Mouse (Mus musculus) c-Kit-positive CD71-positive TER-119-positive erythroid progenitor cells, embryonic 14.5 days (primary cell): ENCODE results near the gene Tmed10.

Source experiments
- DNase-seq: peaks from one replicate; pipeline ENCODE4 v3.0.0-alpha.2; 2013; ENCODE audit warnings: low spot score

The Tmed10 gene

DNA sequence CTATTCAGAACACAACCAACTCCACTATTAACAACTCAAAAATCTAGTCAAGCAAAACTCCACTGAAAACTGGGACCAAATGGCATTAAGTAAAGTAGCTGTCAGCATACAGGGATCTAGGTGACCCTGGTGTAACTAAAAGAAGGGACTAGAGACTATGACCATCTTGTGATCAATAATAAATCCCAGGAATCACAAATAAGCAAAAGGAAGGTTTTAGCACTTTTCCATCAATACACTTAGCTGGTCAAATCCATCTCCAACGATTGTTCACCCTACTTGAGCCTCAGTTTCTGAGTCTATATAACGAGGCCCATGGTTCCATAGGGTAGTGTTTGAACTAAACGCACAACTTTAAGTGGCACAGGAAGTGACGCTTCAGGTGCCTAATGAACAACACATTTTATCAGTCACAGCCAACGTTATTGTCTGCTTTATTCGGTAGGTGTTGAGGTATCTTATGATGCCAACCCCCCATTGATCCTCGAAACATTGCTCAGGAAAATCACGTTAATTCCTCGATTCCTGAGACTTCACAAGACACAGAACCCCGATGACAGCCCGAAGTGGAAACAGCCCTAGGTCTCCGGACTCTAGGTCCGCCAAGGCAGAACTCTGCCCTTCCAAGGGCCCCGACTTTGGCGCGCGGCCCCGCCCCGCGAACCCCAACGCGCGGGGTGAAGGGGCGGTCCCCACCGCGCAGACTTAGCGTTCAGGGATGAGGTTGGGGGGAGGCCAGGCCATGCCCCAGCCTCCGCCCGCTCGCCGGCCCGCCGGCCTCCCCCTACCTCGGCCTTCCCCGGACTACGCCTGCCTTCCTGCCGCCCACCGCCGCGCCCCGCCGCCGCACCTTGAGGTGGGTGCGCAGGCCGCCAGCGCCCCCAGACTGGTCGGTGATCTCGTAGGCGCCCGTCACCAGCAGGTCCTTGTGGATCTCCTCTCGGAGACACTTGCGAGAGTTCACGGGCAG is 771 bp downstream of the Tmed10 start:
- DNase-seq = peak; percentile 76

DNA sequence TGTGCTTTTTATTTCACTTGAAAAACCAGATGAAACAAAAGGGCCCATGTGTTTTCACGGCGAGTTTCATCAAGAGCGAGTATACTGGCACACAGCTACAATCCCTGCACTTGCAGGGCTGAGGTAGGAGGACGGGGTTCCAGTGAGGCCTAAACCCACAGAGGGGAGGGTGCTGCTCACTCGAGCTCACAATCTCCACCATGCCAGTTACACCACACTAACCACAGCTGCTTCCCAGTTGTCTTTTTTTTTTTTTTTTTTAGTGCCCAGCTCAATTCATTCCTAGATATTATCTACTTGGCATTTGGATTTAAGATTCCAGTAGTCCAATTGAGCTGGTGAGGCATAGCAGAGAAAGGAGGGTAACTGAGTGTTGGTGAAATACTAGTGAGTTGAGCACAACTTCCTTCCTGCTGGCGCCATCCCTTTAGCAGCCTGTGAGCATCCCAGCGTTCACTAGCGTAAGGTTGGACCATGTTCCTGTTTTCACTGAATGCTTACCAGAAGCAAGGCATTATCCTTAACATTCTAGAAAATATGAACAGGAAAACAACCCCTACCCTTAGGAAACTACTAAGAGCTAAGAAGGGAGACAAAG is 2.5 kb downstream of the Tmed10 start:
- no peak for DNase-seq

DNA sequence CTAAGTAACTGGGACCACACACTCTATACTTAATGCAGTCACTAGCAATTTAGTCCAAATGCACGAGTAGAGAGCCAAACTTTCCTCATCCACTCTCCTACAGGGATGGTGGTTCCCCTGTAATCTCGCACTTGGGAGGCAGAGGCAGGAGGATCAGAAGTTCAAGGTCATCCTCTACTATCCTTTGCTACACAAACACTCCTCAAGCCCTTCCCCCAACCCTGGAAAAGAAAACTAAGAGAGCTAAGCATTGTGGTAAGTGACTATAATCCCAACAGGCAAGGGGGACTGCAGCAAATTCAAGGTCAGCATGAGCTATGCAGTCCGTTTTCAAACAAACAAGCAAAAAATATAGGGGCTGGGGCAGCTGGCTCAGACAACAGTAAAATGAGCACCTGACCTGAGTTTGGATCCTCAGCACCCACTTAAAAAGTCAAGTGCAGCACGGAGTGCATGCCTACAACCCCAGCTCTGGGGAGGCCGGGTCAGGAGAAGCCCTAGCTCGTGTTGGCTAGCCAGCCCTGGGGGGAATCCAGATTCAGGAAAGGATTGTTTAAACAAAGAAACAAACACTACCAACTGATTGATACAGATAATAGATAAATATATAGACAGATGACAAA is 6.1 kb downstream of the Tmed10 start:
- DNase-seq = no peak

DNA sequence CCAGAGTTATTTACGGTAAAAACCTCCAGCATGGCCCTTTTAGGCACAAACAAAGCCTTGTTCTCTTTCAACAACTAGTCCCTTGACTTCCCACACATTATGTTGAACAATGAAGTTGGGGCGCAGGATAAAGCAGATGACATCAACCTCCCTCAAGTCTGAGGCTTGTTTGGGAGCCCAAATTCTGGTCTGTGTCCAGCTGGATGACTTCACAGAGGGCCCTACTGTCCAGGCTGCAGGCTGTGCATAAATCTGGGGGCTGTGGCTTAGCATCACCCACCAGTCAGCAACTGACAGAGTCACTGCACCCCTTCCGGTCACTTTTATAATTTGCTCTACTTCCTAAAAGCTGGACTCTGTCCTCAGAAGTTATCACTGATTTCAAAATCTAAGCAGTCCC is 8.4 kb downstream of the Tmed10 start:
- no peak for DNase-seq

DNA sequence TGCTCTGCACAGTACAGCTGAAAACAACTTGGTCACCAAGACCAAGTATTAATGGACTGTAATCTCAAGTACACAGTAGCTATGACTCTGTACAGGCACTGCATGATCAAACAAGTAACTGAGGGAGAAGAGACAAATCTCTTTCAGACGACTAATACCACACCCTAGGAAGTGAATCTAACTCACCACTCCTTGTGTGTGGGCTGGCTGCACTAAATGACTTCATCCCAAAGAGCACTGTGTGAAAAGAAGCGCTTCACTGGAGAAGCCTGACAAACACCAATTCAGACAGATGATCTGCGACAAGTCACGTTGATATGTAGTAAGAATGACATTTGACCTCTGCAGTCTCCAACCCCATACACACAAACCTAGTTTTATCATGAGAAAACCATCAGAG is 12.1 kb downstream of the Tmed10 start:
- DNase-seq = no peak

DNA sequence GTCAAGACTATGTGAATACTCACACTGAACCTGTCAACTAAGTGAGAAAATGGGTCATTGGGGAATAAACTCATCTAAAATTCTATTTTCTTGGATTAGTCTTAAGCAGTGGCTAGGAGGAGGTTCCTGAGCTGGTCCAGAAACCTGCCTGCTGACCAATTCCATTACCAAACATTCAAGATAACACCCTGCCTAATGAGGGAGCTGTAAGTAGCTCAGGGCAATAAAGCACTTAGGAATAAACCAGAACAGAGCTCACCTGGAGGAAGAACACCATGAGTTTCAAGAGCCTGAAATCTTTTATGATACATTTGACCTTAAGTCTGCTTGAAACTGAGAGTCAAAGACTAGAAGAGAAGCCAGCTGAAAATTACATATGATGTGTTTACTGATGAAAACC is 13.1 kb downstream of the Tmed10 start:
- DNase-seq = no peak

DNA sequence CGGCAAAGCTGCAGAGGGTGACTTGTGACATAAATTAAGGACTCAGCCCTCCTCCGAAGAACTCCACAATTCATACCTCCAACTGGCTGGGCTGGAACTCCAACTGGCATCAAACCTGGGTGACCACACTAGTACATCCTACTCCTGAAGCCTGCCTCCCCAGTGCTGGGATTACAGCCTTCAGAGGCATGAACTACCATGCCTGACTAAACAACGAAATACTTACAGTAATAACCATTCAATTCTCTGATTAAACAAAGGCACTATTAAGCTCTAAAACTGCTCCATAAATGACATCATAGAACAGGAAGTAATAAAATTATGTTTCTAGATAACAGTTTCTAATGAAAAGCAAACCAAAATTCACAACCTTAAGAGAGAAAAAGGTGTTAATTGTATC is 13.5 kb downstream of the Tmed10 start:
- no peak for DNase-seq

DNA sequence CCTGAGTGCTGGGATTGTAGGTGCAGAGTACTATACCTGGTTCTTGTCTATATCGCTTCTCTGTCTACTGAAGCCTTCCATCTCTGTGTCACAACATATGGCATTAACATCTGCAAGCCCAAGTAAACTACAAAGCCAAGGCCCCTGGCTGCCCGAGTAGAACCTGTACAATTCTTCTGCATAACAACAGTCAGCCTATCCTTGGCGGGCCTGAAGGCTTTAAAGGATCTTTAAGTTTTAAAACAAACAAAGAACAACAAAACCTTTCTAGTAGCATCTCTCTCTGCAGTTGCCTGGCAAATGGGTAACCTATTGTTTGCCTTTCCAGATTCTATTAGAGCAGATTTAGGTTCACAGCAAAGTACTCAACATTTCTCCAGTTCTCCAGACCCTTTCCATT is 20.6 kb downstream of the Tmed10 start:
- no peak for DNase-seq

DNA sequence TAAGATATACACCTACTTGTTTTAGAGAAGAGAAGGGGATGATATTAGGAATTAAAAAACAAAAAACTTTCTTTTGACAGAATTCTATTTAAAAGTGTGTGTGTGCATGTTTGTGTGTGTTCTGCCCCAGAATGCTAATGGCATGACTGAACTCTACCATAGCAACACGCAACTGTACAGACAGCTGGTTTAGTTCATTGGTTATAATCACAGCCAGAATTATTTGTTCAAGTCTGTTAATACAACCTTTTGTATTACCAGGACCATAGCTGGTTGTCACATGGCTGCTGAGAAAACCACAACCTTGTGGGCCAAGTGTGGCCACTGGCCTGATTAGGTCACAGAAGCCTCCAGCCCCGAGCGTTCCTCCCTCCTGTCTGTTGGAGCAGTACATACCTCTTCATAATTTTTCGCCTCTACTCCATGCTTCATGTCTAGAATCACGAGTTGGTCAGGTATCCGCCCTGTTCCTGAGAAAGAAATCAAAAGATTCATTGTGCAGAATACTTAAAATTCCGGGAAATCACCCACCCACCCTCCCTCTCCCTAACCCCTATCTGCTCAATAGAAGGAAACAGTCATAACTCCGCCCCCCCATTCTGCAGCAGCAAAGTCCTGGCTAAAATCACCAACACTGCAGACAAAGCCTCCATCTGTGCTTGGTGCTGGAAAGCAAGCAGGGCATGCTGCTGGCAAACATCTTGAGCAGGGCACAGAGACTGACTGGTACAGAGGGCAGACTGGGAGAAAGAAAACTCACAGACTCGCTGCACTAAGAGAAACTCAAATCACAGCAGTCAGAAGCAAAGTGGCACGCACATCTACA is 24.0 kb downstream of the Tmed10 start:
- no peak for DNase-seq

DNA sequence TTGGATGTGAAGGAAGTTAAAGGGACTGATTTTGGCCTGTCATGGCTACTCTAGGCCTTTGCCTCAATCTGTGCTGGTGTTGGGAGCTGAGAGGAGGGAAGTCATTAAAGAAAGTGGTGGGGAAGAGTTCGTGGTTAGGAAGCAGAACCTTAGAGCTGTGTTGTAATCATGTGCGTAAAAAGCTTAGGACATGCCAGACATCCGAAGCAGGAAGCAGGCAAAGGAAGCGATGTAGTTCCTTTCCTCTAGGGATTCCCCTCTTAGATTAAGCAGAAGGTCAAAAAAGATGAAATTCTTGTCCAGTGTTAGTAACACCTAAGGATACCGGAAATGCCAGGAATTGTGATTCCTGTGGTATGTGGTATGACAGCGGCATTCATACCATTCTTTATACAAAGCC is 26.3 kb downstream of the Tmed10 start:
- DNase-seq = no peak

DNA sequence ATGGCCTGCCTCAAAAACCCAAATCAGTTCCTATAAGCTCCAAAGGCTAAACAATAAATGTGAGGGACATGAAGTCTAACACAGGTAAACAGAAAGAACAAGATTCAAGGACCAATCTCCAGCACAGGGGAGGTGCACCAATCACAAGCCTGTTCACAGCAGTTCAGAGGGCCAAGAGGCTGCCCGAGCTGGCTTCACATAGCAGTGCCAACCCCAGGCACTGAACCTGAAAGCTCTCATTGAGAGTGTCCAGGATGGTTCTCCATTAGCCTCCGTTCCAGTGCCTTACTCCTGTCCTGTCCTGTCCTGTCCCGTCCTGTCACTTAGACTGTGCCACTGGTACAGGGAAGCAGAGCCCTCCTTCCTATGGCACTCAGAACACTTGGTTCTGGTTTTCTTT is 27.5 kb downstream of the Tmed10 start:
- no peak for DNase-seq

DNA sequence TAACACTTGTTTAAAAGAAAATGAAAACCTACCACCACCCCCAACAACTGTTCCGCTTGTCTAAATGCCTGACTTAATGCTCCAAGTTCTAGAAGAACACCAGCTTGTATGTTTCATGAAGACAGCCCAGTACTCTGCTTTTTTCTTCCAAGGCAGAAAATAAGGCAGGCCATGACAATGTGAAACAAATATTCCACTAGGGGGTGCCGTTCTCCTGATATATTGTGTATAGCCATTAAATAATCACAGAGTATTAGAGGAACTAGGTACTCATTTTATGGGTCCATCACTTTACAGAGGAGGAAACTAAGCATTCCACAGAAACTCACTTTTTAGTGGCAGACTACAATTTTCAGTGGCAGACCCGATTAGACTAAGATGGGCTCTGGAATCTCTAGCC is 28.3 kb downstream of the Tmed10 start:
- peak; percentile 65 for DNase-seq

DNA sequence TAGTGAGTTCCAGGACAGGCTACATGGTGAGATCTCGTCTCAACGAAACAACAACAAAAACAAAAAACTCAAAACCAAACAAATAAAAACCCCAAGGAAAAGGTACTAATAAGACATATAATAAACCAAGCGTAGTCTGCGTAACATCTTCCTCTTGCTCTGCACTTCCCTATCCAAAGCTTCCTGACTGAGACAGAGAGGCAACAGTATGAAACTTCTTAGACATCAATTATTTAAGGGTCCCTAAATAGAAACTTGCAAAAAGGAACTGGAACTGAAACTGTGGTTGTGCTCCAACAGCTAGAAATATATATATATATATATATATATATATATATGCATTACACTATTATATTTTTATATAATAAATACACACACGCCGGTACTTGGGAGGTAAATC is 29.1 kb downstream of the Tmed10 start:
- DNase-seq = no peak

DNA sequence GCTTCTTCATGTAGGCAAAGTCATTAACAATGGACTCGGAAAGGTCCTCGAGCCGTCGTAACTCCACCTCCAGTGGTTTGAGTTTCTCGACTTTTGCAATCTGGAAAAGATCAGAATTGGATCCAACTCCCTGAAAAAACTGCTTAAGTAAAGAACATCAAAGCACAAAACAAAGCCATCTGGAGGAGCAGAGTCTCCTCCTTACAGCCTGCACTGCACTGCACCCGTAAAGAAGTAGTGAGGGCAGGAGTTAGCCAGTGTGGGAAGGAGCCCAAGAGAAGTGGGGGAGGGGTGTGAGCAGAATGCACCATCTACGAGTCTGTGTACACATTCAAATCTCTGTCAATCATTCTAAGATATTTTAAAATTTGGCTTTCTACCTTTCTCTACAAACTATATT is 30.4 kb downstream of the Tmed10 start:
- DNase-seq = no peak

DNA sequence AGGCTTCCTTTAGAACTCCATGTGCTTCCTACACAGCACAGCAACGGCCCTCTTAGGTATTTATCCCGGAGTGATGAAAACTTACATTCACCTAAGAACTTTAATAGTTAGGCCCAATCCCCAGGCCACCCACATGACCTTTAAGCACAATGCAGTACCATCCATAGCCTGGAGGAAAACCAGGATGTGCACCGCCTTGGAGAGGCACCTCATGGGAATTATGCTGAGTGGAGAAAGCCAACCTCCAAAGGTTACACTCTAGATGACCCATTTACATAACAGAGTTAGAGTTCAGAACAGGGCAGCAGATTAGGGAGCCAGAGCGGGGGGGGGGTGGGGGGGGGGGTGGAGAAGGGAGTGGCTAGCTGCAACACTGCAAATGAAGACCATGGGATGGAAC is 32.3 kb downstream of the Tmed10 start:
- no peak for DNase-seq

DNA sequence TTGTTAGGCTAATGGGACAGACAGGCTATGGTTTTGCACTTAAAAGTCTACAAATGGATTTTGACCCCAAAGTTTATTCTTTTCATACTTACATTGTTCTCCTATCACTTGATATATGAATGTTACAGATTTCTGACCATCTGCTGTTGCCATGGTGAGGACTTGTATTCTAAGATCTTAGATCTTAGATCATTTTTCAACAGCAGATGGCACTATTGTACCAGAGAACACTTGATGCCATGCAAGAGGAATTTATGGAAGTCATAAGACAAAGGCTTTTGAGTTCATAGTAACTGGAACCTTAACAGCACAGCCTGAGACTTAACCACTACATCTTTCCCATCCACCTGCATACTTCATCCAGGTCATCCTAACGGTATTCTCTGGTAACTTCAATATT is 33.5 kb downstream of the Tmed10 start:
- peak; percentile 63 for DNase-seq

DNA sequence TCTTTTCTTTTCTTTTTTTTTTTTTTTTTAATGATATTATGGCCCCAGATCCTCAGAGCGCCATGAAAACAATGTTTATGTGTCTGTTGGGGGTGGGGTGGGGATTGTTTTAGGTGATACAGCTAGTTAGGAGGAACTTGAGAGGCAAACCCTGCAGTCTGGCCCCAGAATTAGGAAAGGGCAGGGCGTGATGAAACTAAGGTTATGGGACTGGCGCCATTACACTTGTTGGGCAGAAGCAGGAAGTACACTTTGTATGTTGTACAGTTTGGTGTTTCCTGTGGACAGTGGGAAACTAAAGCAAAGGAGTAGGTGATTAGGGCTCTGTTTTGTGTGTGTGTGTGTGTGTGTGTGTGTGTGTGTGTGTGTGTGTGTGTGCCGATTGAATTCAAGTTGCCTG is 34.7 kb downstream of the Tmed10 start:
- peak; percentile 34 for DNase-seq

DNA sequence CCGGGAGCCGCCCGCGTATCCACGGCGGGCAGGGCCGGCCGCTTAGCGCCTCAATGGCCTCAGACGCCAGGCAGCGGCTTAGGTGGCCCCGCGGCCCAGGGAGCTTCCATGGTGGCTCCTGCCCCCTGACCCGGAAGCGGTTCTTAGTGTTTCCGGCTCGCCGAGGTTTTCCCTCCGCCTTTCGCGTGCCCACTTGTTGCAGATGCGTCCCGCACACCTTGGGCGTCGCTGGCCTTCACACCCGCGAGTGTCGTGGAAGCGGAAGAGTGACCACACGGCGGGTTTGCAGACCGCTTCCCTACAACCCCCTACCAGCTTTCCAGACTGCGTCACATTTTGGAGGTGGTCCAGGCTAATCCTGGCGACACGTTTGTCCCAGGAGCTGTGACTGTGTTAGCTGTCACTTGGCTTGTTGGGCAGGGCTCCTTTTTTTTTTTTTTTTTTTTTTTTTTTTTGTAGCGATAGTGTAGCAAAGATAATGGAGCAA is 35.4 kb downstream of the Tmed10 start, which contains the start of gene Nek9:
Gene Nek9 (minus strand): TSS at position 120 of the 487 bp plus-strand sequence.
- DNase-seq = peak; percentile 94

DNA sequence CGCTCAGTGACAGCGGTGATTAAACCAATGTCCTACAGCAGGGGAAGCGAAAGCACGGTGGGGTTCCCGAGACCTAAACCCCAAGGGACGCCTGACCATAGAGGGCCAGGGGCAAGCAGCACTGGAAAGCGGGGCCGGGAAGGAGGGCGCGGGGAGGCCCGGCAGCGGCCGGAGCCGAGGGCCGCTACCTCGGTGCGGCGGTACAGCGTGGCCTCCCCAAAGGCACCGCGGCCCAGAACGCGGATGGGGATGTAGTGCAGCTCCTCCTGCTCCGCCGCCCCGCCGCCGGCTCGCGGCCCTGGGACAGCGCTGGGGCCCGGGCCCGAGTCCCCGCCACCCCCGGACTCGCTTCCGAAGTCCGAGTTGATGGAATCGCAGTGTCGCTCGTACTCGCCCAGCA is 35.8 kb downstream of the Tmed10 start:
- no peak for DNase-seq

DNA sequence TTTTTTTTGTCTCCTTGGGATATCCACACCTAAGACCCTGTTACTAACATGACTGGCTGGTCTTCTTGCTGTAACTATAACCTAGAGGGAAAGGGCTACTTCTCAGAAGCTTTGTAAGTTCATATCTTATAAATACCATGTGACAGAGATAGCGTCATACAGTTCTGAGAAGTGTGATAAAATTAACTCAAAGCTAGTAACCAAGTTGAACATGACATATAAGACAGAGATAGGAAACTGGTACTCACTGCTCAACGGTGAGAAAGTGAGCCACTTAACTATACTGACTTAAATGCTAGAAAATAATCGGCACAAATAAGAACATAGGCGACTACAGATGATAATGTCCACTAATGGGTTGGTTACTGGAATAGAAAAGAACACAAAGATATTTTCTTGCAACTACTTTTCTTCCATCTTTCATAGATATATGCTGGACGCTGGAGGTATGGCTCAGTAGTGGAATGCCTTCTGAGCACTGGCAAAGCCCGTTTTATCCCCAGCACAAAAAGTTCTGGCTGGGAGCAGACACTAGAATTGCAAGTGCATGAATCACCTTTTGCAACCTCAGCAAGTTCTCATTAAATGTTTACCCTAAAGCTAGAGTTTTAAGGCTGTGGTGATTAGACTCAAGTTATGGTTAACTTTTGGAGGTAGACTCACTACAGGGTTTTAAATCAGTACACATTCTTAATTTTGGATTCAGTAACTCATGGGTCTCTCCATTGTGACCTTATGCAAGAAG is 36.9 kb downstream of the Tmed10 start:
- DNase-seq = peak; percentile 62

DNA sequence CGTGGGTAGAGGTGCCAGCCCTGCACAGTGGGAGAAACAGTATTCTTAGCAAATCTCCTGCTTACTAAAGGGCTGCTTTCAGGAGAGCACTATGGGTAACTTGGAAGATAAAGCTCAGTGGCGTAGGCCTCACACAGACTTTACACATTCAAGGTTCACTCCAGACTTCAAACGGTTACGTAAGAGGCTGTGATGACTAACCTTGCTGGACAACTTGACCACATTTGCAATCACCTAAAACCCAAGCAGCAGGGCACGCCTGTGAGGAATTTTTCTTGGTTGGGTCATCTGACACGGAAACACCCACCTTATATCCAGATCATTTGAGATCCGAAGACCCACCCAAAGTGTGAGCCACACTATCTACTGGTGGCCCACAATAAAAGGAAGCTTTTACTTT is 44.5 kb downstream of the Tmed10 start:
- DNase-seq = no peak
